Mouse (Mus musculus): Measurements from ENCODE around the gene Aaed1. TPM values are rescaled to one million over a fixed set of nuclear protein-coding genes. Genes with fewer than 3 reads are reported as not detected.

The Aaed1 gene
- total and polyA plus RNA-seq, 3 experiments: 4.2 to 29.9 (median 16.0) TPM

DNA sequence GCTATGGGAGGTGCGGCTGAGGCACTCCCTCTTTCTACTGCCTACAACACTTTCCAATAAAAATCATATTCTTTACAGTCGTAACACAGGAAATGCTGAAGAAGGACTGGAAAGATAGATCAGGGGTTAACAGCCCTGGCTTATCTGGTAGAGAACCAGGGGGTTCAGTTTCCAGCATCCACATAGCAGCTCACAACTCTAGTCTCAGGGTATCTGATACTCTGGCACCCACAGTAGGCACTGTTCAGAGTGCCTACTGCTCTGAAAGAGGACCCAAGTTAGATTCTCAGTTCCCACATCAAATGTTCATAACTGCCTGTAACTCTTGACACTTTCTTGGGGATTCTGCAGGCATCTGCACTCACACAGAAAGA, 393 bp upstream of the Aaed1 start:
- Histone ChIP-seq H3K27me3 (ENCODE audit: insufficient read depth, low read length) (no peaks in the 10 kb centered on the region), H3K4me1 (ENCODE audit: insufficient read depth, low read depth, low read length) (peaks cover 27% of the 10 kb centered on the region), H3K9me3 (replicated peaks) (no peaks in the 10 kb centered on the region), H3K4me3 (ENCODE audit: low read depth, low read length) (peak overlapping the region; percentile 83; the same call in 1 of the 2 replicates), H3K36me3 (replicated peaks) (peaks cover 15% of the 10 kb centered on the region)
- no peak for TF ChIP-seq POLR2AphosphoS5 (IDR thresholded peaks at IDR 0.05; ENCODE audit: insufficient replicate concordance, low read depth, low read length)
- TF ChIP-seq TAL1 (conservative IDR thresholded peaks at IDR 0.05; ENCODE audit: low read depth, low read length): no peak
- no peak for TF ChIP-seq GATA1 (IDR thresholded peaks at IDR 0.05; ENCODE audit: borderline replicate concordance, low read length)
- no peak for TF ChIP-seq CTCF (IDR thresholded peaks at IDR 0.05; ENCODE audit: low read depth, low read length)
- no peak for TF ChIP-seq GATA2 (IDR thresholded peaks at IDR 0.05; ENCODE audit: borderline replicate concordance, low read depth, low read length)
- no peak for DNase-seq (ENCODE audit: low spot score)
- no peak for ATAC-seq (ENCODE audit: extremely low read depth, insufficient number of reproducible peaks, low FRiP score, poor library complexity, severe bottlenecking)

DNA sequence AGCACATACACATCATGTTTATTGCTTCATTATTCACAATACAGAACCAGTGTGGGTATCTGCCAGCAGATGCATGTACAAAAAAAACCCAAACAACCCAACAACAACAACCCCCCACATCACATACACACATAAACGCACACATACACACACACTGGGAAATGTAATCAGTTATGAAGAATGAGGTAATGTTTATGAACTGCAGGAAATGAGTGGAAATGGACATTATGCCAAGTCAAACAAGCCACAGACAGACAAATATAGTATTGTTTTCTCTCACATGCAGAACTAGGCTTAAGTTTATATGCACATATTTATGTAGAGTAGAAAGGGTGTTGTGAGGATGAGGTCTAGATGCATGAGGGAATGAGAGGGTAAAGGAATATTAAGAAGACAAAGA, 1.2 kb downstream of the Aaed1 start:
- H3K27me3 ChIP-seq (ENCODE audit: insufficient read depth, low read length): no peaks in the 10 kb centered on the region
- no peaks in the 10 kb centered on the region for H3K9me3 ChIP-seq (replicated peaks)
- H3K4me3 ChIP-seq (ENCODE audit: low read depth, low read length): no peak overlapping the region
- DNase-seq (ENCODE audit: low spot score) (no peak), ATAC-seq (ENCODE audit: extremely low read depth, insufficient number of reproducible peaks, low FRiP score, poor library complexity, severe bottlenecking) (no peak)
- no peak for TF ChIP-seq TAL1 (conservative IDR thresholded peaks at IDR 0.05; ENCODE audit: low read depth, low read length)
- no peak for TF ChIP-seq CTCF (IDR thresholded peaks at IDR 0.05; ENCODE audit: low read depth, low read length)
- TF ChIP-seq GATA1 (IDR thresholded peaks at IDR 0.05; ENCODE audit: borderline replicate concordance, low read length): no peak
- TF ChIP-seq GATA2 (IDR thresholded peaks at IDR 0.05; ENCODE audit: borderline replicate concordance, low read depth, low read length): no peak
- TF ChIP-seq POLR2AphosphoS5 (IDR thresholded peaks at IDR 0.05; ENCODE audit: insufficient replicate concordance, low read depth, low read length): no peak
- H3K36me3 ChIP-seq (replicated peaks): peaks cover 27% of the 10 kb centered on the region
- peaks cover 37% of the 10 kb centered on the region for H3K4me1 ChIP-seq (ENCODE audit: insufficient read depth, low read depth, low read length)

DNA sequence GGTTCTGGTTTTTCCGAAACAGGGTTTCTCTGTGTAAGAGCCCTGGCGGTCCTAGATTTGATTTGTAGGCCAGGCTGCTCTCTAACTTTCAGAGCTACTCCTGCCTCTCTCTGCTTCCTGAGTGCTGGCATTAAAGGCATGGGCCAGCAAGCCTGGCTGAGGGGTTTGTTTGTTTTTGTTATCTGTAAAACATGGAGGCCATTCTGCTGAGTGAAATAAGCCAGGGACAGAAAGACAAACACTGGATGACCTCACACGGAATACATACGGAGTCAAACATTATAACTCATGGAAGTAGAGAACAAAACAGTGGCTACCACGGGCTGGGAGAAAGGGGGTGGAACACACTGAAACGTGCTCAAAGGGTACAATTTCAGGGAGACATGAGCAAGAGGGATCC, 1.9 kb downstream of the Aaed1 start:
- ATAC-seq (ENCODE audit: extremely low read depth, insufficient number of reproducible peaks, low FRiP score, poor library complexity, severe bottlenecking): no peak

DNA sequence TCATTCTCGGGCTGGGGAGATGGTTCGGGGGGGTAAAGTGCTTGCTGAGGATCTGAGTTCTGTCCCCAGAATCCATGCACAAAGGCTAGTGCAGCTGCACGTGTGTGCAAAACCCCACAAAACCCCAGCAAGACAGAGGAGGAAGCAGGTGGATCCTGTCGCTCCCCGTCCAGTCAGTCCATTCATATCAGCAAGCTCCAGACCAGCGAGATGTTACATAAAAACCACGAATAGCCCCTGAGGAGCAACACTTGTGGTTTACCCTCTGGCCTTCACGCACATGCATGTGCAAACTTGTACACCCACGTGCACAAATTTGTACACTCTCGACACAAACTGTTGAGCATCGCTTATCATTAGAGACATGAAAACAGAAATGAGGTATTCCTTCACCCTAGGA, 2.7 kb downstream of the Aaed1 start:
- peaks cover 37% of the 10 kb centered on the region for H3K36me3 ChIP-seq (replicated peaks)
- H3K27me3 ChIP-seq (ENCODE audit: insufficient read depth, low read length): no peaks in the 10 kb centered on the region
- peak; percentile 9; the same call in 1 of the 2 replicates for ATAC-seq (ENCODE audit: extremely low read depth, insufficient number of reproducible peaks, low FRiP score, poor library complexity, severe bottlenecking)
- no peak for TF ChIP-seq GATA2 (IDR thresholded peaks at IDR 0.05; ENCODE audit: borderline replicate concordance, low read depth, low read length)
- no peak for TF ChIP-seq CTCF (IDR thresholded peaks at IDR 0.05; ENCODE audit: low read depth, low read length)
- TF ChIP-seq GATA1 (IDR thresholded peaks at IDR 0.05; ENCODE audit: borderline replicate concordance, low read length): no peak
- TF ChIP-seq POLR2AphosphoS5 (IDR thresholded peaks at IDR 0.05; ENCODE audit: insufficient replicate concordance, low read depth, low read length): no peak
- no peak for TF ChIP-seq TAL1 (conservative IDR thresholded peaks at IDR 0.05; ENCODE audit: low read depth, low read length)
- DNase-seq (ENCODE audit: low spot score): no peak
- no peak overlapping the region; the same call in 1 of the 2 replicates for H3K4me3 ChIP-seq (ENCODE audit: low read depth, low read length)
- H3K9me3 ChIP-seq (replicated peaks): no peaks in the 10 kb centered on the region
- peaks cover 37% of the 10 kb centered on the region for H3K4me1 ChIP-seq (ENCODE audit: insufficient read depth, low read depth, low read length)

More for the DNA sequence above, 1.9 kb downstream of the Aaed1 start:
- peaks cover 30% of the 10 kb centered on the region for H3K36me3 ChIP-seq (replicated peaks)
- H3K4me1 ChIP-seq (ENCODE audit: insufficient read depth, low read depth, low read length): peaks cover 37% of the 10 kb centered on the region
- no peaks in the 10 kb centered on the region for H3K9me3 ChIP-seq (replicated peaks)
- H3K4me3 ChIP-seq (ENCODE audit: low read depth, low read length): no peak overlapping the region
- DNase-seq (ENCODE audit: low spot score): no peak
- H3K27me3 ChIP-seq (ENCODE audit: insufficient read depth, low read length): no peaks in the 10 kb centered on the region
- no peak for TF ChIP-seq CTCF (IDR thresholded peaks at IDR 0.05; ENCODE audit: low read depth, low read length)
- TF ChIP-seq TAL1 (conservative IDR thresholded peaks at IDR 0.05; ENCODE audit: low read depth, low read length): no peak
- TF ChIP-seq POLR2AphosphoS5 (IDR thresholded peaks at IDR 0.05; ENCODE audit: insufficient replicate concordance, low read depth, low read length): no peak
- TF ChIP-seq GATA2 (IDR thresholded peaks at IDR 0.05; ENCODE audit: borderline replicate concordance, low read depth, low read length): no peak
- no peak for TF ChIP-seq GATA1 (IDR thresholded peaks at IDR 0.05; ENCODE audit: borderline replicate concordance, low read length)

- DNase-seq (ENCODE audit: low spot score): no peak
- H3K36me3 ChIP-seq (replicated peaks): peaks cover 43% of the 10 kb centered on the region
- ATAC-seq (ENCODE audit: extremely low read depth, insufficient number of reproducible peaks, low FRiP score, poor library complexity, severe bottlenecking): no peak
- no peak overlapping the region for H3K4me3 ChIP-seq (ENCODE audit: low read depth, low read length)
- TF ChIP-seq GATA1 (IDR thresholded peaks at IDR 0.05; ENCODE audit: borderline replicate concordance, low read length) (no peak), POLR2AphosphoS5 (IDR thresholded peaks at IDR 0.05; ENCODE audit: insufficient replicate concordance, low read depth, low read length) (no peak), CTCF (IDR thresholded peaks at IDR 0.05; ENCODE audit: low read depth, low read length) (no peak), GATA2 (IDR thresholded peaks at IDR 0.05; ENCODE audit: borderline replicate concordance, low read depth, low read length) (no peak), TAL1 (conservative IDR thresholded peaks at IDR 0.05; ENCODE audit: low read depth, low read length) (no peak)
- H3K27me3 ChIP-seq (ENCODE audit: insufficient read depth, low read length): no peaks in the 10 kb centered on the region
- H3K4me1 ChIP-seq (ENCODE audit: insufficient read depth, low read depth, low read length): peaks cover 37% of the 10 kb centered on the region
- H3K9me3 ChIP-seq (replicated peaks): no peaks in the 10 kb centered on the region
Observed at GRCm38 (mm10) chr13:64309036-64309435, 3.5 kb downstream of the Aaed1 start.

- Histone ChIP-seq H3K4me3 (ENCODE audit: low read depth, low read length) (no peak overlapping the region), H3K9me3 (replicated peaks) (no peaks in the 10 kb centered on the region), H3K36me3 (replicated peaks) (peaks cover 48% of the 10 kb centered on the region), H3K27me3 (ENCODE audit: insufficient read depth, low read length) (no peaks in the 10 kb centered on the region), H3K4me1 (ENCODE audit: insufficient read depth, low read depth, low read length) (peaks cover 33% of the 10 kb centered on the region)
- TF ChIP-seq GATA2 (IDR thresholded peaks at IDR 0.05; ENCODE audit: borderline replicate concordance, low read depth, low read length): no peak
- no peak for TF ChIP-seq CTCF (IDR thresholded peaks at IDR 0.05; ENCODE audit: low read depth, low read length)
- no peak for TF ChIP-seq POLR2AphosphoS5 (IDR thresholded peaks at IDR 0.05; ENCODE audit: insufficient replicate concordance, low read depth, low read length)
- no peak for TF ChIP-seq GATA1 (IDR thresholded peaks at IDR 0.05; ENCODE audit: borderline replicate concordance, low read length)
- no peak for TF ChIP-seq TAL1 (conservative IDR thresholded peaks at IDR 0.05; ENCODE audit: low read depth, low read length)
- ATAC-seq (ENCODE audit: extremely low read depth, insufficient number of reproducible peaks, low FRiP score, poor library complexity, severe bottlenecking) (no peak), DNase-seq (ENCODE audit: low spot score) (no peak)
Observed at GRCm38 (mm10) chr13:64307508-64307907, 5.0 kb downstream of the Aaed1 start.

All from G1E (cell line).